Mouse (Mus musculus): ENCODE measurements around the gene Slc4a5.

DNA sequence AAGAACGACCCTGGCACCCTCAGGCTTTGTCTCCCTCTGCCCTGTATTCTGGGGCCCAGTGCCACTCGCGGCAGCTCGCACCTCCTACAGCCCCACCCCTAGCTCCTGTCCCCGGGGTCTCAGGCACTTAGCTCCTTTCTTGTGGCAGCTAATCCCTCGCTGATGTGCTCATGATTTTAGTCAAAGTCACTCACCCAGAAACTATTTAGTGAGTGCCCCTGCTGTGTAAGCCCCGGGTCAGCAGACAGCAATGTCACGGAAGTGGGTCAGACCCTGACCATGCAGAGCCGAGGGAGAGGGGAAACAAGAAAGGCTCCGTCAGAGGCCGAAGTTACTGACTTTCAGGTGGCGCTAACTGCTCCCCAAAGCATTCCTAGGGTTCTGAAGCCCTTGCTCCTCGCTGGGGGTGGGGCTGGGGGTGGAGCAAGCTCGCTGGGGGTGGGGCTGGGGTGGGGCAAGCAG is 14.7 kb downstream of the Slc4a5 start:
- no peak for TF ChIP-seq ZC3H11A (IDR thresholded peaks at IDR 0.05; ENCODE audit: low read depth, low read length)
- TF ChIP-seq TAL1 (IDR thresholded peaks at IDR 0.05; ENCODE audit: low read length), result no peak
- no peak for TF ChIP-seq CTCF (IDR thresholded peaks at IDR 0.05 in 2 of 3, conservative IDR thresholded peaks at IDR 0.05 in 1 of 3; ENCODE audit: control insufficient read depth in 1 of 3, insufficient read depth in 1 of 3, low read depth in 2 of 3, low read length in 3 of 3, poor library complexity in 1 of 3, severe bottlenecking in 1 of 3)
- no peak for TF ChIP-seq NRF1 (IDR thresholded peaks at IDR 0.05; ENCODE audit: insufficient read depth, low read depth, low read length, poor library complexity, severe bottlenecking)
- no peak for TF ChIP-seq POLR2A (IDR thresholded peaks at IDR 0.05; ENCODE audit: control insufficient read depth in 1 of 2, insufficient read depth in 1 of 2, low read depth in 1 of 2, low read length in 2 of 2, poor library complexity in 1 of 2)
- TF ChIP-seq E2F4 (IDR thresholded peaks at IDR 0.05; ENCODE audit: borderline replicate concordance, low read depth, low read length), result no peak
- no peak for TF ChIP-seq MYB (IDR thresholded peaks at IDR 0.05; ENCODE audit: low read depth, low read length)
- TF ChIP-seq JUND (IDR thresholded peaks at IDR 0.05; ENCODE audit: low read depth, low read length), result no peak
- no peak for TF ChIP-seq EP300 (IDR thresholded peaks at IDR 0.05; ENCODE audit: low read depth in 1 of 2, low read length in 2 of 2)
- no peak for TF ChIP-seq MYC (IDR thresholded peaks at IDR 0.05; ENCODE audit: low read depth, low read length)
- no peak for TF ChIP-seq TCF12 (IDR thresholded peaks at IDR 0.05; ENCODE audit: low read depth, low read length)
